Mouse (Mus musculus) midbrain, embryonic 11.5 days (tissue): Measurements from ENCODE around the gene Rxfp4. TPM values are rescaled to one million over a fixed set of nuclear protein-coding genes. Genes with fewer than 3 reads are reported as not detected.

ENCODE experiments used
- ATAC-seq: fragments of 200-750 bp; cut with Nextera tagmentation; 2 replicates; pipeline ENCODE4 v1.8.0; 2017; ENCODE audit warnings: moderate TSS enrichment, moderate library complexity; ENCODE audit not compliant: low FRiP score
- DNase-seq: peaks from one replicate; pipeline ENCODE4 v3.0.0; 2015; ENCODE audit warnings: low spot score; ENCODE audit errors: missing footprints
- H3K27ac ChIP-seq: fragments of 300-500 bp; sonication (generic); 2 replicates; pipeline ENCODE4 v1.5.1; 2014; ENCODE audit warnings: low read depth, low read length
- H3K27me3 ChIP-seq: fragments of 300-500 bp; sonication (generic); 2 replicates; pipeline ENCODE4 v1.6.1; 2014; ENCODE audit warnings: mild to moderate bottlenecking, low read length, moderate library complexity, mixed read lengths; ENCODE audit not compliant: control insufficient read depth, insufficient read depth
- H3K36me3 ChIP-seq: fragments of 300-500 bp; sonication (generic); 2 replicates; pipeline ENCODE4 v1.6.1; 2014; ENCODE audit warnings: mild to moderate bottlenecking, low read length, moderate library complexity, mixed read lengths; ENCODE audit not compliant: control insufficient read depth, insufficient read depth
- H3K4me1 ChIP-seq: fragments of 300-500 bp; sonication (generic); 2 replicates; pipeline ENCODE4 v1.6.1; 2014; ENCODE audit warnings: low read length; ENCODE audit not compliant: control insufficient read depth, insufficient read depth
- H3K4me2 ChIP-seq: fragments of 300-500 bp; sonication (generic); 2 replicates; pipeline ENCODE4 v1.6.1; 2014; ENCODE audit warnings: mild to moderate bottlenecking, moderate library complexity
- H3K4me3 ChIP-seq: fragments of 300-500 bp; sonication (generic); 2 replicates; pipeline ENCODE4 v1.5.1; 2014; ENCODE audit warnings: low read depth, low read length
- H3K9ac ChIP-seq: fragments of 300-500 bp; sonication (generic); 2 replicates; pipeline ENCODE4 v1.6.1; 2014; ENCODE audit warnings: low read length
- H3K9me3 ChIP-seq: fragments of 300-500 bp; sonication (generic); 2 replicates; pipeline ENCODE4 v1.6.1; 2016; ENCODE audit warnings: low read length; ENCODE audit not compliant: control insufficient read depth
- WGBS: fragments of 180-500 bp; shearing (Covaris S2); extraction: QIAGEN DNeasy Blood & Tissue Kit; methylation state at CpG from one replicate; pipeline ENCODE4 v1.1.7; 2014; 5-methylcytosine and 5-hydroxymethylcytosine counted together
- polyA plus RNA-seq: library from polyadenylated mRNA; unstranded; fragments of >200 nt; fragmentation: Nextera tagmentation; extraction: Ambion mirVana; gene quantifications from 2 replicates; pipeline ENCODE4 v1.2.1, GENCODE M21; 2014

The Rxfp4 gene
- polyA plus RNA-seq, 1 experiment from 2014 or later, result 0.14 TPM

GRCm38 (mm10) chr3:88647076-88647475, 5.9 kb downstream of the Rxfp4 start:
- Histone ChIP-seq H3K4me1 (no peaks in the 10 kb centered on the region), H3K9me3 (no peaks in the 10 kb centered on the region), H3K27me3 (no peaks in the 10 kb centered on the region), H3K27ac (no peak overlapping the region), H3K4me3 (no peak overlapping the region), H3K36me3 (peaks cover 34% of the 10 kb centered on the region), H3K4me2 (no peak overlapping the region), H3K9ac (no peak overlapping the region)
- ATAC-seq (no peak), DNase-seq (no peak)
- WGBS, result 93% methylated on average over 3 of the region's 3 CpGs

- 89% methylated on average over 6 of the region's 6 CpGs for WGBS
- Histone ChIP-seq H3K9me3 (no peaks in the 10 kb centered on the region), H3K36me3 (peaks cover 38% of the 10 kb centered on the region), H3K27me3 (no peaks in the 10 kb centered on the region), H3K27ac (no peak overlapping the region), H3K4me1 (no peaks in the 10 kb centered on the region), H3K4me2 (no peak overlapping the region), H3K9ac (no peak overlapping the region), H3K4me3 (no peak overlapping the region)
- DNase-seq, result no peak
- ATAC-seq, result no peak
These were observed 6.4 kb downstream of the Rxfp4 start for GRCm38 (mm10) chr3:88646426-88646995.

DNA sequence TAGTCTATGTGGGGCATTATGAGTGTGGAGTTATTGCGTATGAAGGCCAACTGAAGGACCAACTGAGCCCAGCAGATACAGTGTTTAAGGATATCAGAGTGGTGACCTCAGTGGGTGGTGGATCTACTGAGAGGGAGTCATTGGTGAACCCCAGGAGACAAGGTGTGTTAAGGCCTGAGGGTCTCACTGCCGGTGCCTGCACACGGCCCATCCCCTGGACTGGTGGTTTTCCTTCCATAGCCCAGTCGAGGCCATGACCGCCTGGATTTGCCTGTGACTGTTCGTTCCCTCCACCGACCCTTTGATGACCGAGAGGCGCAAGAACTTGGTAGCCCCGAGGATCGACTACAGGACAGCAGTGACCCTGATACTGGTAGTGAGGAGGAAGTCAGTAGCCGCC, 7.0 kb downstream of the Rxfp4 start:
- 89% methylated on average over 12 of the region's 12 CpGs for WGBS
- ATAC-seq, result no peak
- no peaks in the 10 kb centered on the region for H3K27me3 ChIP-seq
- H3K4me1 ChIP-seq, result no peaks in the 10 kb centered on the region
- no peak overlapping the region for H3K9ac ChIP-seq
- DNase-seq, result no peak
- peaks cover 41% of the 10 kb centered on the region for H3K36me3 ChIP-seq
- no peaks in the 10 kb centered on the region for H3K9me3 ChIP-seq
- no peak overlapping the region for H3K27ac ChIP-seq
- no peak overlapping the region for H3K4me3 ChIP-seq
- H3K4me2 ChIP-seq, result no peak overlapping the region

DNA sequence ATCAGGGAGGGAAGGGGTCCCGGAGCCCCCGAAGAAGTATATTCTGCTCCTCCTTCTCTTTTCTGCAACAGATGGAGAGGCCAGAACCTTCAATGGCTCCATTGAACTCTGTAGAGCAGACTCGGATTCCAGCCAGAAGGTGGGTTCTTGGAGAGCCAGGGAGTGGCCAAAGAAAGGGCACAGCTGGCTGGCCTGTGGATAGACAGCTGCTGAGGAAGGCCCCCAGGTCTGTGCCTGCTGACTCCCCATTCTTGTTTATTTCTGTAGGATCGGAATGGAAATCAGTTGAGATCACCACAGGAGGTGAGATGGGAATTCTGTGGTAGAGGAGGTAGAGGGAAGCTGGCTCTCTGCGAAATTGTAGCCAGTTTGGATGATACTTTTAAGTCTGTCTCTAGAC, 9.9 kb downstream of the Rxfp4 start:
- H3K4me2 ChIP-seq, result no peak overlapping the region
- no peaks in the 10 kb centered on the region for H3K4me1 ChIP-seq
- H3K36me3 ChIP-seq, result peaks cover 54% of the 10 kb centered on the region
- H3K9me3 ChIP-seq, result no peaks in the 10 kb centered on the region
- WGBS, result 91% methylated on average over 5 of the region's 5 CpGs
- DNase-seq, result no peak
- no peak overlapping the region for H3K4me3 ChIP-seq
- no peak overlapping the region for H3K27ac ChIP-seq
- no peaks in the 10 kb centered on the region for H3K27me3 ChIP-seq
- no peak for ATAC-seq
- no peak overlapping the region for H3K9ac ChIP-seq

DNA sequence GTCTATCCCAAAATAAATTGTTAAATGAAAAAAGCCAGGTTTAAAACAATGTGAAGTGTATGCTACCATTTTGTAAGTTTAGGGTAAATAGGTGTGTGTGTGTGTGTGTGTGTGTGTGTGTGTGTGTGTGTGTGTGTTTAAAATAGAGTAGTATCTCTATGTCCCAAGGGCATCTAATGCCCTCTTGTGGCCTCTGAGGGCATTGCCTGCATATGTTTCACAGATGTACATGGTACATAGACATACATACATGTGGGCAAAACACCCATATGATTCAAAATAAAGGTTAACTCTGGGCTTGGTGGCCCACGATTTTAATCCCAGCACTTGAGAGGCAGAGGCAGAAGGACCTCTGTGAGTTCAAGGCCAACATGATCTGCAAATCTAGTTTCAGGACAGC, 12.3 kb downstream of the Rxfp4 start:
- H3K9ac ChIP-seq, result no peak overlapping the region
- no peak overlapping the region for H3K27ac ChIP-seq
- no peaks in the 10 kb centered on the region for H3K4me1 ChIP-seq
- DNase-seq, result peak; percentile 93
- H3K9me3 ChIP-seq, result no peaks in the 10 kb centered on the region
- no peaks in the 10 kb centered on the region for H3K27me3 ChIP-seq
- 78% methylated on average over 1 of the region's 1 CpGs for WGBS
- H3K4me3 ChIP-seq, result no peak overlapping the region
- no peak overlapping the region for H3K4me2 ChIP-seq
- H3K36me3 ChIP-seq, result peaks cover 53% of the 10 kb centered on the region
- ATAC-seq, result no peak

DNA sequence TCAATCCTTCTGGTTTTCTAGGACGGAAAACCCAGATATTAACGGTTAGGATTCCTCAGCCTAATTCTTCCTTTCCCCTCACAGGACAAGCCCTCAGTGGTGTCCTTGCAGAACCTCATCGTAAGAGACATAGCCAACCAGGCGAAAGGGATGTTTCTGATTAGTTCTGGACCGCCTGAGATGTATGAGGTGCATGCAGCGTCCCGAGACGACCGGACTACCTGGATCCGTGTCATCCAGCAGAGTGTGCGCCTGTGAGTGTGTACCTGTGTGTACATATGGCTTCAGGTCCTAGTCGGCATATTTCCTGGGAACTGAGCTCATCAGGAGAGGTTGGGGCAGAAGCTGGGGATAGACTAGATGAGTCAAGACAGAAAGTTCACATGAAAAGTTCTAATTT, 13.7 kb downstream of the Rxfp4 start:
- no peaks in the 10 kb centered on the region for H3K27me3 ChIP-seq
- H3K9me3 ChIP-seq, result no peaks in the 10 kb centered on the region
- H3K36me3 ChIP-seq, result peaks cover 65% of the 10 kb centered on the region
- no peak overlapping the region for H3K9ac ChIP-seq
- H3K4me3 ChIP-seq, result no peak overlapping the region
- no peak overlapping the region for H3K27ac ChIP-seq
- no peak overlapping the region for H3K4me2 ChIP-seq
- no peak for ATAC-seq
- H3K4me1 ChIP-seq, result no peaks in the 10 kb centered on the region
- no peak for DNase-seq
- 95% methylated on average over 12 of the region's 12 CpGs for WGBS

DNA sequence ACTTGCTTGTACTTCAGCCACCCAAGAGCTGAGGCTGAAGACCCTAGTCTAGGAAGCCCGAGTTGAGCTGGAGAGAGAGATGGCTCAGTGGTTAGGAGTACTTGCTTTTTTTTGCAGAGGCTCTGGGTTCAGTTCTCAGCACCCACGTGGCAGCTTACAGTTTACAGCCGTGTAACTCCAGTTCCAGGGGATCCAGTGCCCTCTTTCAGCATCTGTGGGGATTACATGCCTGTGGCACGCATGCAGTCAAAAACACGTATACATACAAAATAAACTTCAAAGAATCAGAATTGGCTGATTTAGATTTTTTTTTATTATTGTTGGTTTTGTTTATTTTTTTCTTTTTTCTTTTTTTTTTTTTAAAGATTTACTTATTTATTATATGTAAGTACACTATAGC, 15.8 kb downstream of the Rxfp4 start:
- Histone ChIP-seq H3K36me3 (peaks cover 64% of the 10 kb centered on the region), H3K9me3 (no peaks in the 10 kb centered on the region), H3K27me3 (no peaks in the 10 kb centered on the region), H3K4me1 (no peaks in the 10 kb centered on the region), H3K9ac (no peak overlapping the region), H3K4me2 (no peak overlapping the region), H3K27ac (no peak overlapping the region), H3K4me3 (no peak overlapping the region)
- ATAC-seq (no peak), DNase-seq (no peak)
- 94% methylated on average over 5 of the region's 5 CpGs for WGBS

DNA sequence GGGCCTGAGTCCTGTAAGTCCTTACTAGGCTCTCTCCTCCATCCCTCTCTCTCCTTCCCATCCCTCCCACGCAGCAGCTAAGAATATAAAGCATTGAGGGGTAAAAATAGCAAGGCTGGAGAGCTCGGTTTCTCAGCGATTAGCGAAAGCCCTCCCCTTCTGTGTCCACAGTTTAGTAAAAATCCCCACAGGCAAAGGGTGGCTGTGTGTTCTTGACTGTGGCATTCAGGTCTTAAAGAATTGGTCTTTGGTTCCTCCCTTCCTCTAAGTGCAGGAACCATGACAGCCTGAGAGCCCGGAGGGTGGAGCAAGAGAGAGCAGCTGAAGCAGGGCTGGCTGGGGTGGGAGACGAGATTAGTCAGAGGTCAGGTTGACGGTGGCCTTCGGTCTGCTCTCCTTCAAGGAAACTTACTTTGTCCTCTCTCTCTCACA, 16.4 kb downstream of the Rxfp4 start:
- Histone ChIP-seq H3K27ac (no peak overlapping the region), H3K4me1 (no peaks in the 10 kb centered on the region), H3K4me3 (no peak overlapping the region), H3K4me2 (no peak overlapping the region), H3K36me3 (peaks cover 59% of the 10 kb centered on the region), H3K27me3 (no peaks in the 10 kb centered on the region), H3K9ac (no peak overlapping the region), H3K9me3 (no peaks in the 10 kb centered on the region)
- WGBS, result 94% methylated on average over 8 of the region's 8 CpGs
- ATAC-seq (no peak), DNase-seq (no peak)

- H3K27me3 ChIP-seq, result no peaks in the 10 kb centered on the region
- no peaks in the 10 kb centered on the region for H3K4me1 ChIP-seq
- no peak overlapping the region for H3K9ac ChIP-seq
- no peak overlapping the region for H3K4me3 ChIP-seq
- DNase-seq (no peak), ATAC-seq (no peak)
- no peak overlapping the region for H3K4me2 ChIP-seq
- no peaks in the 10 kb centered on the region for H3K9me3 ChIP-seq
- H3K36me3 ChIP-seq, result peaks cover 57% of the 10 kb centered on the region
- H3K27ac ChIP-seq, result no peak overlapping the region
- WGBS, result 93% methylated on average over 19 of the region's 19 CpGs
These were observed 17.3 kb downstream of the Rxfp4 start for GRCm38 (mm10) chr3:88635506-88636275.
